Mouse (Mus musculus) liver, postnatal 0 days (tissue): ENCODE data around the gene Rdm1. TPM values are rescaled to one million over a fixed set of nuclear protein-coding genes. Genes with fewer than 3 reads are reported as not detected.
A peak's percentile ranks its signal among the peaks of the same experiment; 100 is the strongest.

Experiments
- ATAC-seq: fragments of 200-750 bp; cut with Nextera tagmentation; 2 replicates; pipeline ENCODE4 v1.8.0; 2017; ENCODE audit warnings: mild to moderate bottlenecking, moderate library complexity
- DNase-seq: peaks from one replicate; pipeline ENCODE4 v3.0.0-alpha.2; 2016
- H3K27ac ChIP-seq: fragments of 300-500 bp; sonication (generic); 2 replicates; pipeline ENCODE4 v1.5.1; 2014; ENCODE audit warnings: antibody characterized with exemption, moderate library complexity, mild to moderate bottlenecking, low read depth
- H3K27me3 ChIP-seq: fragments of 300-500 bp; sonication (generic); 2 replicates; pipeline ENCODE4 v1.6.1; 2014; ENCODE audit warnings: low read length, control low read depth, mixed read lengths; ENCODE audit not compliant: insufficient read depth
- H3K36me3 ChIP-seq: fragments of 300-500 bp; sonication (generic); replicated peaks from 2 replicates; pipeline ENCODE4 v1.6.1; 2014; ENCODE audit warnings: mild to moderate bottlenecking, control low read depth, low read length, moderate library complexity, mixed read lengths; ENCODE audit not compliant: insufficient read depth
- H3K4me1 ChIP-seq: fragments of 300-500 bp; sonication (generic); 2 replicates; pipeline ENCODE4 v1.6.1; 2014; ENCODE audit warnings: antibody characterized with exemption, mild to moderate bottlenecking, control low read depth; ENCODE audit not compliant: insufficient read depth
- H3K4me2 ChIP-seq: fragments of 300-500 bp; sonication (generic); 2 replicates; pipeline ENCODE4 v1.6.1; 2014; ENCODE audit warnings: low read depth, mild to moderate bottlenecking, low read length, moderate library complexity, mixed read lengths
- H3K4me3 ChIP-seq: fragments of 300-500 bp; sonication (generic); 2 replicates; pipeline ENCODE4 v1.5.1; 2014; ENCODE audit warnings: low read depth, low read length
- H3K9ac ChIP-seq: fragments of 300-500 bp; sonication (generic); replicated peaks from 2 replicates; pipeline ENCODE4 v1.6.1; 2014; ENCODE audit warnings: mild to moderate bottlenecking, moderate library complexity
- H3K9me3 ChIP-seq: fragments of 300-500 bp; sonication (generic); 2 replicates; pipeline ENCODE4 v1.6.1; 2016; ENCODE audit warnings: mild to moderate bottlenecking, control low read depth, low read length, mixed read lengths
- CTCF ChIP-seq: sonication (generic); IDR thresholded peaks from 2 replicates; pipeline ENCODE4 v1.5.1; 2016; ENCODE audit warnings: antibody characterized with exemption, low read depth
- EP300 ChIP-seq: IDR thresholded peaks from 2 replicates; pipeline ENCODE4 v1.6.1; 2016; ENCODE audit warnings: antibody characterized with exemption, low read depth, mild to moderate bottlenecking
- WGBS: fragments of 180-500 bp; shearing (Covaris S2); extraction: QIAGEN DNeasy Blood & Tissue Kit; methylation state at CpG from one replicate; pipeline ENCODE4 v1.1.7; 2014; ENCODE audit not compliant: insufficient replicate concordance; 5-methylcytosine and 5-hydroxymethylcytosine counted together
- polyA plus RNA-seq: library from polyadenylated mRNA; unstranded; fragments of >200 nt; fragmentation: Nextera tagmentation; extraction: Ambion mirVana; gene quantifications from 2 replicates; pipeline ENCODE4 v1.2.1, GENCODE M21; 2015

Rdm1 gene
- polyA plus RNA-seq, 1 experiment from 2014 or later = 7.4 TPM

DNA sequence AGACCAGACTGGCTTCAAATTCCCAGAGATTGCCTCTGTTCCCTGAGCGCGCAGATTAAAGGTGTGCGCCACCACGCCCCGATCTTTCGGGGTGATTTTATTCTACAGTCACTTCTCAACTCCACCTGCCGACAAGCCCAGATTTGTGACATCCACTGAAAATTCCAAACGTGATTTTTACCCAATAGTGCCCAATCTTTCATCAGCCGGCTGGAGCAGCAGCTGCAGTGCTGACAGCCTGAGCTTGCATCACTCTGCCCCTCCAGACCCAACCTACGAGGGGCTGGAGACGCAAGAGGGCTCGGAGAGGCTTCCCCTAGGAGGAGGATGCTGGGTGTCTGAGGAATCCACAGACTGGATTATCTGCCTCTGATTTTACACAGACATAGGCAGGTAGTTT is 50.7 kb downstream of the Rdm1 start:
- Histone ChIP-seq H3K27ac (no peak overlapping the region), H3K9me3 (no peaks in the 10 kb centered on the region), H3K4me3 (no peak overlapping the region), H3K4me2 (no peak overlapping the region), H3K36me3 (no peaks in the 10 kb centered on the region), H3K27me3 (no peaks in the 10 kb centered on the region), H3K9ac (no peak overlapping the region), H3K4me1 (peaks cover 8% of the 10 kb centered on the region)
- ATAC-seq (no peak), DNase-seq (no peak)
- no peak for TF ChIP-seq EP300
- TF ChIP-seq CTCF = no peak
- WGBS = 88% methylated on average over 12 of the region's 12 CpGs

DNA sequence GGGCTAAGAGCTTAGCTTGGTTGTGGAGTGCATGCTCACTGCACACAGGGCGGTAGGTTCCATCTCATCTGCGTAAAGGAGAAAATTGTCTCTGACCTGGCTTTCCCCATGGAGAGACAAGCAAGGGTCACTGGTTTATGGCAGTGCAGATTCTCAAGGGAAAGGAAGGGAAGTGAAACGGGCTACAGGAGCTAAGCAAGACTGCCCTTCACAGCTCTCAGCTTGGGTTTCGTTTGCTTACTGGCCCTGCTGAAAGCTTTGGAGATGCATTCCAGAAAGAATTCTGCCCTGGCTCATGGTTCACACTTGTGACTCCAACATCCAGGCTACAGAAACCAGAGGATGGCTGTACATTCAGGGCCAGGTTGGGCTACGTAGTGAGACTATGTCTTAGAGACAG is 51.8 kb downstream of the Rdm1 start:
- no peak overlapping the region for H3K27ac ChIP-seq
- ATAC-seq (no peak), DNase-seq (no peak)
- WGBS = 67% methylated on average over 5 of the region's 5 CpGs
- no peaks in the 10 kb centered on the region for H3K9me3 ChIP-seq
- no peaks in the 10 kb centered on the region for H3K27me3 ChIP-seq
- H3K9ac ChIP-seq = no peak overlapping the region
- no peak overlapping the region for H3K4me3 ChIP-seq
- H3K4me1 ChIP-seq = peaks cover 7% of the 10 kb centered on the region; the same call in 1 of the 2 replicates
- TF ChIP-seq CTCF = no peak
- no peak overlapping the region for H3K4me2 ChIP-seq
- H3K36me3 ChIP-seq = no peaks in the 10 kb centered on the region

DNA sequence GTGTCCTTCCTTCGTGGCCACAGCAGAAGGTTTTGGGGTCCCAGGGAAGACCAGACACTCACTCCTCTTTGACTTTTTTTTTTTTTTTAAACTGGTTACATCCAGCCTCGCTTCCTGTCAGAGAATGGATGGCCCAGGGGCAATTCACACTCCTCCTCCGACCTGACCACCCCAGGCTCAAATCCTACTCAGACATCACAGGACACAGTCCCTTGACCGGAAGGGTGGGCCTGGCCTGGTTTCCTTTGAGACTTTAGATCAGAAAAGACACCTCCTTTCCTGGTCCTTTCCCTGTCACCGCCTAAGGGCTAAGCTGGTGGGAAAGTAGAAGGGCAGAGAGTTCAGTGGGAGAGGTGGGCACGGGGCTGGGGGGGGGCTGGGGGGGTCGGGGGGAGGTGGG is 52.9 kb downstream of the Rdm1 start:
- DNase-seq (no peak), ATAC-seq (no peak)
- Histone ChIP-seq H3K27ac (no peak overlapping the region), H3K9ac (no peak overlapping the region), H3K4me1 (peaks cover 7% of the 10 kb centered on the region; the same call in 1 of the 2 replicates), H3K27me3 (no peaks in the 10 kb centered on the region), H3K9me3 (no peaks in the 10 kb centered on the region), H3K4me2 (no peak overlapping the region), H3K4me3 (no peak overlapping the region), H3K36me3 (no peaks in the 10 kb centered on the region)
- 52% methylated on average over 5 of the region's 7 CpGs for WGBS
- TF ChIP-seq CTCF (no peak), EP300 (no peak)

DNA sequence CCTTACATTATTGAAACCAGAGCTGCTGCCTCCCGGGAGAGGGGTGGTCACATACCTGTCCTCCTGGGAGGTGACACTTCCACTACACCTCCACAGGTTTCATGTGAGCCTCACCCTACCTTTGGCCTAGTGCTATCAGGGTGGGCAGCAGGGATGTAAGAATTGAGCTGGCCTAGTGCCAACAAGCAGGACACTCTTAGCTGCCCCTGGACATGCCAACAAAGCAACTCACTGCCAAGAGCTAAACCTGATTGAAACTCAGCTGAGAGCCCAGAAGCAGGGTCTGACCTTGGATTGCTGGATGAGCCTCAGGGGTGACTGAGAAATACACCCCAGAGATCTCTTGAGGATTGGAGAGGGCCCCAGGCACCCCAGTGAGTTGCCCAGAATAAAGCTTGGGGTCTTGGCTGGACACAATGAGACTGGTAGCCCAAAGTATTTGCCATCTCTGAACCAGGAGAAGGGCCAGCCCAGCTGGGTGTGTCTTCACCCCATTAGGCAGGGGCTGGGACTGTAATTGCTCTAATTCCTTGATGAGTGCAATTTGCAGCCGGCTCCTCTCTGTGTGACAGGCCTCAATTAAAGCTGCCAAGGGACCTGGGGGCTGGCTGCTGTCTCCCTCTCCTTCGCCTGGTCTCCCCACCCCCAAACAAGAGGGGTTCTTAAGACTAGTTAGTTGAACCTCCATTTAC is 53.8 kb downstream of the Rdm1 start:
- H3K9ac ChIP-seq = no peak overlapping the region
- H3K27ac ChIP-seq = no peak overlapping the region
- 0 out of 2 replicates have a peak, but pooled peaks cover 4% of the 10 kb centered on the region for H3K4me1 ChIP-seq
- 67% methylated on average over 3 of the region's 3 CpGs for WGBS
- H3K4me3 ChIP-seq = no peak overlapping the region
- TF ChIP-seq CTCF (no peak), EP300 (no peak)
- no peaks in the 10 kb centered on the region for H3K27me3 ChIP-seq
- DNase-seq (no peak), ATAC-seq (no peak)
- no peaks in the 10 kb centered on the region for H3K36me3 ChIP-seq
- H3K9me3 ChIP-seq = no peaks in the 10 kb centered on the region
- no peak overlapping the region for H3K4me2 ChIP-seq

DNA sequence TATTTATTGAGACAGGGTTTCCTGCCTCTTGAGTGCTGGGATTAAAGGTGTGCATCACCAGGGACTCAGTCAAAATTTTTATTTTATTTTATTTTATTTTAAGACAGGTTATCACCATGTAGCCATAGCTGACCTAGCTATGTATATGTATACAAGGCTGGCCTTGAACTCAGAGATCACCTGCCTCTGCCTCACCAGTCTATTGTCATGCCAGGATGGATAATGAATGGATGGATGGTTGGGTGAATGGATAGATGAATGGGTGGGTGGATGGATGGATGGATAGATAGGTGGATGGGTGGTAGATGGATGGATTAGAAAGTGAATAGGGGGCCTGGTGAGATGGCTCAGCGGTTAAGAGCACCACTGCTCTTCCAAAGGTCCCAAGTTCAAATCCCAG is 55.0 kb downstream of the Rdm1 start:
- H3K4me1 ChIP-seq = 0 out of 2 replicates have a peak, but pooled peaks cover 4% of the 10 kb centered on the region
- ATAC-seq = no peak
- no peak for TF ChIP-seq CTCF
- TF ChIP-seq EP300 = no peak
- no peak overlapping the region for H3K4me3 ChIP-seq
- no peaks in the 10 kb centered on the region for H3K36me3 ChIP-seq
- no peaks in the 10 kb centered on the region for H3K9me3 ChIP-seq
- no peak overlapping the region for H3K9ac ChIP-seq
- no peak overlapping the region for H3K4me2 ChIP-seq
- H3K27ac ChIP-seq = no peak overlapping the region
- no peaks in the 10 kb centered on the region for H3K27me3 ChIP-seq
- DNase-seq = no peak
- 77% methylated on average over 1 of the region's 1 CpGs for WGBS

DNA sequence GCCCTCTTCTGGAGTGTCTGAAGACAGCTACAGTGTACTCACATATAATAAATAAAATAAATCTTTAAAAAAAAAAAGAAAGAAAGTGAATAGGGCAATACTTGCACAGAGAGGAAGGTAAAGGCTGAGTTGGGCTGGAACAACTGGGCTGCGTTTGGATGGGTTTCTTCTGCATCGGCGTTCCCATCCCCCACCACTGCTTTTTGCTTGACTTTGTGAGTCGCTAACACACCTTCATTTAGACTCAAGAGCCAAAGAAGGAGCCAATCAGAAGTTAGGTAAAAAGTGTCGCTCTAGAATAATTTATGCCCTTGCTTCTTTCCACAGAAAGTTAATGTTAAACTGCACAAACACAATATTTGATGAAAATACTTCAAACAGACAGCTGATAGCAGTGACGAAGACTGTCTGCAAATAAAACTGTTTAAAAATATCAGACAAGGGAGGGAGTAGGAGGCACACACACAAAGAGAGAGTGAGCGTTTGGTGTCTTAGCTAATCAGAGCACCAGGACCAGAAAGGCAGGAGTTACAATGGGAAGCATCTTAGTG is 55.5 kb downstream of the Rdm1 start:
- no peak overlapping the region for H3K9ac ChIP-seq
- H3K4me2 ChIP-seq = peak overlapping the region; percentile 22
- no peaks in the 10 kb centered on the region for H3K27me3 ChIP-seq
- no peaks in the 10 kb centered on the region for H3K36me3 ChIP-seq
- TF ChIP-seq EP300 (no peak), CTCF (no peak)
- H3K4me3 ChIP-seq = no peak overlapping the region
- no peak overlapping the region for H3K27ac ChIP-seq
- peak; percentile 56 for ATAC-seq
- 0 out of 2 replicates have a peak, but pooled peaks cover 4% of the 10 kb centered on the region for H3K4me1 ChIP-seq
- 66% methylated on average over 7 of the region's 7 CpGs for WGBS
- DNase-seq = no peak
- no peaks in the 10 kb centered on the region for H3K9me3 ChIP-seq

Other genes starting within 250 kb of the Rdm1 start
- gene Aarsd1, start 209.6 kb upstream of the Rdm1 start, polyA plus RNA-seq = 23.7 and 24.2 TPM in 2 replicates
- 0.49 and 1.5 TPM in 2 replicates for gene Gm27029, start 202.4 kb upstream of the Rdm1 start, polyA plus RNA-seq
- gene Rundc1, start 202.1 kb upstream of the Rdm1 start, polyA plus RNA-seq = 4.3 and 4.4 TPM in 2 replicates
- gene Ptges3l, start 201.9 kb upstream of the Rdm1 start, polyA plus RNA-seq = 0.65 and 1.0 TPM in 2 replicates
- gene Rpl27, start 184.9 kb upstream of the Rdm1 start, polyA plus RNA-seq = 205 and 213 TPM in 2 replicates
- gene Ifi35, start 178.8 kb upstream of the Rdm1 start, polyA plus RNA-seq = 27.2 and 28.2 TPM in 2 replicates
- gene Rnd2, start 162.2 kb upstream of the Rdm1 start, polyA plus RNA-seq = 1.9 and 2.0 TPM in 2 replicates
- 8.3 and 8.4 TPM in 2 replicates for gene Vat1, start 161.0 kb upstream of the Rdm1 start, polyA plus RNA-seq
- 3.9 and 5.0 TPM in 2 replicates for gene Brca1, start 75.2 kb upstream of the Rdm1 start, polyA plus RNA-seq
- gene Nbr1, start 75.0 kb upstream of the Rdm1 start, polyA plus RNA-seq = 32.8 and 35.3 TPM in 2 replicates
- gene Tmem106a, start 45.0 kb upstream of the Rdm1 start, polyA plus RNA-seq = 10.8 and 11.2 TPM in 2 replicates
- not detected in 2 replicates for gene Gm11634, start 27.9 kb upstream of the Rdm1 start, polyA plus RNA-seq
- 3.4 and 4.1 TPM in 2 replicates for gene Arl4d, start 38.3 kb downstream of the Rdm1 start, polyA plus RNA-seq
- 10.2 and 12.9 TPM in 2 replicates for gene Dhx8, start 105.7 kb downstream of the Rdm1 start, polyA plus RNA-seq
- gene Etv4, start 158.2 kb downstream of the Rdm1 start, polyA plus RNA-seq = 0.15 and 0.39 TPM in 2 replicates